Mouse (Mus musculus) neural tube, embryonic 13.5 days (tissue): ENCODE measurements around the gene Pex7. TPM values are rescaled to one million over a fixed set of nuclear protein-coding genes. Genes with fewer than 3 reads are reported as not detected.
A peak's percentile ranks its signal among the peaks of the same experiment; 100 is the strongest.

ENCODE experiments used
- ATAC-seq: fragments of 200-750 bp; cut with Nextera tagmentation; 2 replicates; pipeline ENCODE4 v1.8.0; 2017; ENCODE audit warnings: low read depth, mild to moderate bottlenecking, moderate TSS enrichment, moderate library complexity
- H3K27ac ChIP-seq: fragments of 300-500 bp; sonication (generic); replicated peaks from 2 replicates; pipeline ENCODE4 v1.5.1; 2015; ENCODE audit warnings: moderate library complexity, mild to moderate bottlenecking, inconsistent platforms
- H3K27me3 ChIP-seq: fragments of 300-500 bp; sonication (generic); 2 replicates; pipeline ENCODE4 v1.6.1; 2015; ENCODE audit warnings: mild to moderate bottlenecking, inconsistent platforms
- H3K36me3 ChIP-seq: fragments of 300-500 bp; sonication (generic); 2 replicates; pipeline ENCODE4 v1.6.1; 2015; ENCODE audit warnings: mild to moderate bottlenecking, inconsistent platforms
- H3K4me1 ChIP-seq: fragments of 300-500 bp; sonication (generic); replicated peaks from 2 replicates; pipeline ENCODE4 v1.6.1; 2015; ENCODE audit warnings: inconsistent platforms
- H3K4me2 ChIP-seq: fragments of 300-500 bp; sonication (generic); 2 replicates; pipeline ENCODE4 v1.6.1; 2015; ENCODE audit warnings: inconsistent platforms, mild to moderate bottlenecking, moderate library complexity
- H3K4me3 ChIP-seq: fragments of 300-500 bp; sonication (generic); 2 replicates; pipeline ENCODE4 v1.5.1; 2015; ENCODE audit warnings: mild to moderate bottlenecking, inconsistent platforms
- H3K9ac ChIP-seq: fragments of 300-500 bp; sonication (generic); 2 replicates; pipeline ENCODE4 v1.6.1; 2015; ENCODE audit warnings: moderate library complexity, mild to moderate bottlenecking, inconsistent platforms
- H3K9me3 ChIP-seq: fragments of 300-500 bp; sonication (generic); 2 replicates; pipeline ENCODE4 v1.6.1; 2016; ENCODE audit warnings: inconsistent platforms
- WGBS: fragments of 180-500 bp; shearing (Covaris S2); methylation state at CpG from one replicate; pipeline ENCODE4 v1.1.7; 2015; 5-methylcytosine and 5-hydroxymethylcytosine counted together
- polyA plus RNA-seq: library from polyadenylated mRNA; unstranded; fragments of >200 nt; fragmentation: Nextera tagmentation; extraction: Ambion mirVana; gene quantifications from 2 replicates; pipeline ENCODE4 v1.2.1, GENCODE M21; 2015

The Pex7 gene
- polyA plus RNA-seq, 1 experiment from 2014 or later, result 33.4 TPM

DNA sequence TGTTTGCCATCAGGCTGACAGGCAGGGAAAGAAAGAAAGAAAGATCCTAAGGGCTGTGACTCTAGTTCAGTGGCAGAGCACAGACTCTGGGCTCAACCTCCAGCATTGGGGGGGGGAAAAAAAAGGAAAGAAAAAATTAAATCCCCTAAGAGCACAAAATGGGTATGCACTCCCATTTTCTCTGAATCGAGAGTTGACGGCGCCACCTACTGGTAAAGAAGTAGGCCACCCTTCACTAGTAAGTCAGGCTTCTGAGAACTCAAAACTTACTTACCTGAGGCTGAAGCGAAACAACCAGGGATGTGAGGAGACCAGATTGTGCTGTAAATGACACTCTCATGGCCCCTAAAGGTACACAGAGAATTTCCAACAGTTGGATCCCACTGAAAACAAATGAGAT is 13.5 kb downstream of the Pex7 start:
- no peaks in the 10 kb centered on the region for H3K27me3 ChIP-seq
- no peaks in the 10 kb centered on the region for H3K36me3 ChIP-seq
- no peak overlapping the region for H3K4me2 ChIP-seq
- no peak overlapping the region for H3K27ac ChIP-seq
- no peak for ATAC-seq
- no peak overlapping the region for H3K4me3 ChIP-seq
- 15% methylated on average over 4 of the region's 4 CpGs for WGBS
- H3K9me3 ChIP-seq, result no peaks in the 10 kb centered on the region
- no peaks in the 10 kb centered on the region for H3K4me1 ChIP-seq
- H3K9ac ChIP-seq, result no peak overlapping the region

DNA sequence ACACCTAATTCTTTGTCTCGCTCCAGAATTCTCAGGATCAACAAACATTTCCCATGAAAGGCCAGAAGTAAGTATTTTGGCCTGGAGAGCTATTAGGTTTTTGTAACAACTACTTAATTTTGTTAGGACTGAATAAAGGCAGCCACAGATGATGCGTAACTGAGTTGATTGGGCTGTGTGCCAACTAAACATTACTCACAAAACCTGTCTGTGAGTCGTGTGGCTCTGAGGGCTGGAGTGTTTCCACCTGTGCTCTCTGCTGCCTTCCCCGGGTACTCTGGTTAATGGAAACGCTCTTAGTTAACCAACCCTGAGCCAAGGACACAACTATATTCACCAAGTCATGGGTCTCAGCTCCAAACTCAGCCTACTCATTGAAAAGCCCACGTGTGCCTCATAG is 14.3 kb downstream of the Pex7 start:
- no peaks in the 10 kb centered on the region for H3K4me1 ChIP-seq
- no peaks in the 10 kb centered on the region for H3K9me3 ChIP-seq
- H3K4me3 ChIP-seq, result no peak overlapping the region
- peaks cover 4% of the 10 kb centered on the region; the same call in 1 of the 2 replicates for H3K36me3 ChIP-seq
- no peak overlapping the region for H3K9ac ChIP-seq
- WGBS, result 72% methylated on average over 6 of the region's 6 CpGs
- H3K27me3 ChIP-seq, result no peaks in the 10 kb centered on the region
- ATAC-seq, result no peak
- H3K27ac ChIP-seq, result no peak overlapping the region
- no peak overlapping the region for H3K4me2 ChIP-seq

DNA sequence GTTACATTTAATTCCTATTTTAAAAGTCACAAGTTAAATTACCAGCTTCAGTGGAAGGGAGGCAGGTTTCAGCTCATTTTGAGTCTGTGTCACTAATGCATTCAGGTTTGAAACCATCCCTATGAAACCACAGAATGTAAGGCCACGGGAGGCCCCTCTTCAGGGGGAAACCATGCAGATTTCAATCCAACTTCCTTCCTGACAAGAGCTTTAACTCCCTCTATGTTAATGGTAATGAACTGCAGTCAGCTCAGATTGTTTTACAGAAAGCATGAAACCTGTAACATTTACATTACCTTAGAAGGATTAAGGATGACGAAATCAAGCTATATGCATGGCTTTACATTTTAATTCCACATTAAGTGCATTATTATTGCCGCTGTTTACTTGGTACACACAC is 15.8 kb downstream of the Pex7 start:
- 63% methylated on average over 3 of the region's 3 CpGs for WGBS
- no peak overlapping the region for H3K4me3 ChIP-seq
- H3K9ac ChIP-seq, result no peak overlapping the region
- H3K4me1 ChIP-seq, result no peaks in the 10 kb centered on the region
- H3K4me2 ChIP-seq, result no peak overlapping the region
- no peaks in the 10 kb centered on the region for H3K9me3 ChIP-seq
- ATAC-seq, result no peak
- H3K27ac ChIP-seq, result no peak overlapping the region
- H3K27me3 ChIP-seq, result no peaks in the 10 kb centered on the region
- peaks cover 4% of the 10 kb centered on the region; the same call in 1 of the 2 replicates for H3K36me3 ChIP-seq

DNA sequence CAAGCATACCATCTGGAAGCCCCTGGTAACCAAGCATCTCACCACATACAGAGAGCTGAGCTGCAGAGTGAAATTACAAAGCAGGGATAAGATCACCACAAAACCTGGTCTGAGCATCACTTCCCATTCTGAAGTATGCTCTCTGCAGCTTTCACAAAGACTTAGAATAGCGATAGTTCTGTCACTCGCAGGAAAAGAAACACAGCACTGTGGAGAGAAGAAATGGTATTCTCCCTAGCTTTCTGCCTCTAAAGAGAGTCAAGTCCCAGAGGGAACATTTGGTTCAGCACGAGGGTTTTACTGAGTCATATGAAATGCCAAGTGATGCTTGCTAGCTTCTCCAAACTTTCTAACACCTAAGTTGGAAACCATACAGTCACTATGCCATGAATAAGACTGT is 17.6 kb downstream of the Pex7 start:
- no peaks in the 10 kb centered on the region for H3K9me3 ChIP-seq
- ATAC-seq, result no peak
- no peak overlapping the region for H3K9ac ChIP-seq
- H3K4me2 ChIP-seq, result no peak overlapping the region
- no peaks in the 10 kb centered on the region for H3K27me3 ChIP-seq
- H3K4me3 ChIP-seq, result no peak overlapping the region
- no peaks in the 10 kb centered on the region for H3K4me1 ChIP-seq
- WGBS, result 81% methylated on average over 3 of the region's 3 CpGs
- H3K27ac ChIP-seq, result no peak overlapping the region
- peaks cover 4% of the 10 kb centered on the region; the same call in 1 of the 2 replicates for H3K36me3 ChIP-seq

DNA sequence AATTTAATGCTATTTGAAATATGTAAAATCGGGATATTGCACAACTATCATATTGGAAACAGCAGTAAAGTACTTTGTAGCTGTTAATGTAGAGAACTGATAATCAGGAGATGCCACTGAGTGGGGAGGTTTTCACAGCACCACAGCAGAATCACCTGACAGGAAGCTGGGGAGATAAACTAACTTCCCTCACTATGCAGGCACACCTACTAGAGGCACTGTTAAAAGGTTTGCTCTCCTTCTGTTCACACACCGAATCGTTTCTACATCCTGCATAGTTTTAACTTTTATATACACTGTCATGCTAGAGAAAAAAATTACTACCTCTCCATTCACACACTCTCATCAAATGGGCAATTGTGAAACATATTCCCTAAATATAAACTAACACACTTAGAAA is 21.2 kb downstream of the Pex7 start:
- WGBS, result 94% methylated on average over 3 of the region's 3 CpGs

DNA sequence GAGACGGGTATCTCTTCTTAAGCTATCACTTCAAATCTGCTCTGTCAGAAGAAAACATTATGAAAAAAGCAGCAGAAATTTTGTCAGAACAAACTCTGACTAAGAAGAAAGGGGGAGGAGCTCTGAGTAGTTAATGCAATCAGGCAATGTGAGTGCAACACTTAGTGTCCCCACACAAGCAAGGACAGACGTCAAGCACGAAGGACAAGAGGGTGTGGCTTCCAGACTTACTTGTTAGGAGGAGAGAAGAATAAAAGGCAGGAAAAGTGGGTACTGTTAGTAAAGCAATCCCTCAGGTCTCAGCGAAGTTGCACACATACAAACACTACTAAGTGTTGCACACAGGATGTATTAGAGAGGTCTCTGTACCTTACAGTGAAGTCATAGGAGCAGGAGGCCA is 23.1 kb downstream of the Pex7 start:
- no peak for ATAC-seq
- H3K27ac ChIP-seq, result no peak overlapping the region
- no peak overlapping the region for H3K9ac ChIP-seq
- H3K9me3 ChIP-seq, result no peaks in the 10 kb centered on the region
- no peaks in the 10 kb centered on the region for H3K4me1 ChIP-seq
- H3K27me3 ChIP-seq, result no peaks in the 10 kb centered on the region
- WGBS, result 77% methylated on average over 4 of the region's 4 CpGs
- peaks cover 4% of the 10 kb centered on the region; the same call in 1 of the 2 replicates for H3K36me3 ChIP-seq
- H3K4me3 ChIP-seq, result no peak overlapping the region
- H3K4me2 ChIP-seq, result no peak overlapping the region

More for the DNA sequence above, 21.2 kb downstream of the Pex7 start:
- Histone ChIP-seq H3K9ac (no peak overlapping the region), H3K4me2 (no peak overlapping the region), H3K36me3 (peaks cover 4% of the 10 kb centered on the region; the same call in 1 of the 2 replicates), H3K4me1 (no peaks in the 10 kb centered on the region), H3K4me3 (no peak overlapping the region), H3K27me3 (no peaks in the 10 kb centered on the region), H3K9me3 (no peaks in the 10 kb centered on the region), H3K27ac (no peak overlapping the region)
- ATAC-seq, result no peak

DNA sequence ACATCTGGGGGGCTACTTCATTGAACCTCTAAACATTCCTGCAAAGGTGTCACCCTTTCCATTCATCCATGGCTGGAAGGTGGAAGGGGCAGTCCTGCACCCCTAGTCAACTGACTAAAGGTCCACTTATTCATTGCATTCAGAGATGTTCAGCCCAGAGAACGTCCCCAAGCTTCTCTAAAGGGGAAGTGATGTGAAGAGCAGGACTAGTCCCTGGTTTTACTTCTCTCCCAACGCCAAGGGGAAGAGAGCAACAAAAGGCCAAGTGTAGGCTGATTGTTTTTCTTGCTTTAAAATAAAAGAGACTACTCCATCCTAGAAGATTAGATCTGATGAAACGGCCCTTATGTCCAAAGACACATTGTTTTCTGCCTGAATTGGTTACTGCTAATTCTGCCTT is 27.1 kb downstream of the Pex7 start:
- Histone ChIP-seq H3K9ac (no peak overlapping the region), H3K27ac (no peak overlapping the region), H3K36me3 (no peaks in the 10 kb centered on the region), H3K27me3 (no peaks in the 10 kb centered on the region), H3K4me3 (no peak overlapping the region), H3K9me3 (no peaks in the 10 kb centered on the region), H3K4me1 (no peaks in the 10 kb centered on the region), H3K4me2 (no peak overlapping the region)
- no peak for ATAC-seq
- WGBS, result 68% methylated on average over 3 of the region's 3 CpGs

DNA sequence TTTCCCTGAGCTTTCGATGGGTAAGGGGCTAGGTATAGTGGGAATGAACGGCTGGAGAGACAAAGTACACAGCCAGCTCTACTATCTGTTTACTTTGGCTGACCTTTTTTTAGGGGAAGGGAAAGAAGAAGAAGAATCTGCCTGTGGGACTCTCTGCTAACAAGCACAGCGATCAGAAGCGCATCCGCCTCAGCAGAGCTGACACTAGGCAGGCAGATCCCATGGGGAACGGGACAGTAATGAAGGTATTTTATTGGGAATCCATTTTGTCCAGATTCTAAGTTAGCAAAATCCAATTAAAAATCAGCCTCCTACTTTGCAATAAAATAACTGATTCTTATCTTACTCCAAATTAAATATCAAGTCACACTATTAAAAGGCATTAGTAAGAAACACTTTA is 28.3 kb downstream of the Pex7 start:
- Histone ChIP-seq H3K9ac (no peak overlapping the region), H3K27ac (no peak overlapping the region), H3K4me3 (no peak overlapping the region), H3K27me3 (no peaks in the 10 kb centered on the region), H3K4me2 (no peak overlapping the region), H3K9me3 (no peaks in the 10 kb centered on the region), H3K4me1 (no peaks in the 10 kb centered on the region), H3K36me3 (no peaks in the 10 kb centered on the region)
- no peak for ATAC-seq
- WGBS, result 67% methylated on average over 6 of the region's 6 CpGs

DNA sequence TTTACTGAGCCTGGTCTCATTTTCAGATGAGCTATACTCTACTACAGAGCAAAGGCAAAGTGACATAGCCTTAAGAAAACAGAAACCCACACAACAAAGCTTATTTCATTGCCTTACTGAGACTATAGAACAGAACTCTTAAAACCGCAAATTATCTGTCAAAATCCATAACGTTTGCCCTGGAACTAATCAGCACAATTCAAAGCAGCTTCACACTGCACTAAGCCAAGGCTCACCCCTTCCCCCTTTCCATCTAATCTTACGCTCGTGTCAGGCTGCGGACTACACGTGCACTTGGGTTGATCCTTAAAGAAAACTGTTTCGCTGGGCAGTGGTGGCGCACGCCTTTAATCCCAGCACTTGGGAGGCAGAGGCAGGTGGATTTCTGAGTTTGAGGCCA is 29.8 kb downstream of the Pex7 start:
- WGBS, result 85% methylated on average over 9 of the region's 9 CpGs
- no peak overlapping the region for H3K9ac ChIP-seq
- no peak for ATAC-seq
- H3K4me3 ChIP-seq, result no peak overlapping the region
- H3K4me2 ChIP-seq, result no peak overlapping the region
- H3K36me3 ChIP-seq, result no peaks in the 10 kb centered on the region
- H3K4me1 ChIP-seq, result no peaks in the 10 kb centered on the region
- H3K9me3 ChIP-seq, result no peaks in the 10 kb centered on the region
- H3K27me3 ChIP-seq, result no peaks in the 10 kb centered on the region
- H3K27ac ChIP-seq, result no peak overlapping the region

DNA sequence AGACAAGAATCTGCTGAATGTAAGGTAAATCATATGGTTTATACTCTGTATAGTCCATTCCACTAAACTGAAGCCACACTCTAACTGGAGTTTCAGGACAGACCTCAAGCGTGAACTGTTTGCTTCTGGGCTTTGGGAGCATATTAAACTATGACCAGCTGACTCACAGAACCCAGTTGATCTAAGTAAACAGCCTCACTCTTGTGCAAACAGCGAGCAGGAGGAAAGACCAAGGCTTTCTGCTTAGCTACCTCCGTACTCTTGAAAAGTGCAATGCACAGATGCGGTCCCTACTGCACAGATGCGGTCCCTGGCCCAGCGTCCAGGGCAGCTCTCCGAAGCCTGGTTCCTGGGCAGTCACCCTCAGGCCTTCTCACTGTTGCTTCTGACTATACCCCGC is 30.2 kb downstream of the Pex7 start:
- no peaks in the 10 kb centered on the region for H3K9me3 ChIP-seq
- WGBS, result 88% methylated on average over 8 of the region's 8 CpGs
- no peak overlapping the region for H3K4me2 ChIP-seq
- no peak overlapping the region for H3K9ac ChIP-seq
- H3K4me3 ChIP-seq, result no peak overlapping the region
- no peaks in the 10 kb centered on the region for H3K4me1 ChIP-seq
- ATAC-seq, result no peak
- H3K36me3 ChIP-seq, result no peaks in the 10 kb centered on the region
- no peaks in the 10 kb centered on the region for H3K27me3 ChIP-seq
- H3K27ac ChIP-seq, result no peak overlapping the region

DNA sequence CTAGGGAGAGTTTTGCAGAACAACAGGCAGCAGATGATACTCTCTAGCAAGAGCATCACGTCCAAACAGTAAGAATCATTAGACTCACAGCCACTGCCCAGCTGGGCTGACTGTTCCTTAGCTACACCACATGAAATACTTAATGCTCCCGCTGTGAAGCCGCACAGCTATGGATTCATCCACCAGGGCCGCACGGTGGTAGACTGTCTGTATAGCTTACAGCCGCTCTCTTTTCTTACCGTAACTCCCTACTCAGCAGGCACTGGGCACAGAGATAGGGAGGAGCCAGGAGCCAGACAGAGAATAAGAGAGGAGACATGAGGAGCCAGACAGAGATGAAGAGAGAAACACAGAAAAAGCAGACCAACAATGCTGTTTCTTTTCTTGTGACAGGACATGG is 30.8 kb downstream of the Pex7 start:
- Histone ChIP-seq H3K4me3 (no peak overlapping the region), H3K4me1 (no peaks in the 10 kb centered on the region), H3K9me3 (no peaks in the 10 kb centered on the region), H3K27me3 (no peaks in the 10 kb centered on the region), H3K27ac (no peak overlapping the region), H3K9ac (no peak overlapping the region), H3K36me3 (no peaks in the 10 kb centered on the region), H3K4me2 (no peak overlapping the region)
- WGBS, result 44% methylated on average over 7 of the region's 7 CpGs
- ATAC-seq, result peak; percentile 40; the same call in 1 of the 2 replicates

DNA sequence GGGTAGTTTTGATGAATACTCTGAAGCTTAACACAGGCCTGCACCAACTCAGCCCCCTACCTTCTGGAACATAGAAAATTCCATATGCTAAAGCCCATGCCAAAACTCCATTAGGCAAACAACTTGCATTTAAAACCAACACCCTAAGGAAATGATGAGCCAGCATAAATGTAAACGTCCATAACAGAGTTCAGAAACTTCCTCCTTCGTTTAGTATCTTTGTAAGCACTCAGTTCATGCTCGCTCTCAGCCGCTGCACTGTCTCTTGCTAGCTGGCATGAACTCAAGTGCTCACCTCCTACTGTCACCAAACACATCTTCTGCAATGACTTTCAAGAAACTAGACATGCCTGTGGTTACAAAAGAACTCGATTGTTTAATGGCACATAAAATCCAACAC is 32.1 kb downstream of the Pex7 start:
- Histone ChIP-seq H3K9ac (no peak overlapping the region), H3K4me1 (no peaks in the 10 kb centered on the region), H3K36me3 (no peaks in the 10 kb centered on the region), H3K27me3 (no peaks in the 10 kb centered on the region), H3K4me2 (no peak overlapping the region), H3K27ac (no peak overlapping the region), H3K4me3 (no peak overlapping the region), H3K9me3 (no peaks in the 10 kb centered on the region)
- 83% methylated on average over 5 of the region's 5 CpGs for WGBS
- no peak for ATAC-seq

DNA sequence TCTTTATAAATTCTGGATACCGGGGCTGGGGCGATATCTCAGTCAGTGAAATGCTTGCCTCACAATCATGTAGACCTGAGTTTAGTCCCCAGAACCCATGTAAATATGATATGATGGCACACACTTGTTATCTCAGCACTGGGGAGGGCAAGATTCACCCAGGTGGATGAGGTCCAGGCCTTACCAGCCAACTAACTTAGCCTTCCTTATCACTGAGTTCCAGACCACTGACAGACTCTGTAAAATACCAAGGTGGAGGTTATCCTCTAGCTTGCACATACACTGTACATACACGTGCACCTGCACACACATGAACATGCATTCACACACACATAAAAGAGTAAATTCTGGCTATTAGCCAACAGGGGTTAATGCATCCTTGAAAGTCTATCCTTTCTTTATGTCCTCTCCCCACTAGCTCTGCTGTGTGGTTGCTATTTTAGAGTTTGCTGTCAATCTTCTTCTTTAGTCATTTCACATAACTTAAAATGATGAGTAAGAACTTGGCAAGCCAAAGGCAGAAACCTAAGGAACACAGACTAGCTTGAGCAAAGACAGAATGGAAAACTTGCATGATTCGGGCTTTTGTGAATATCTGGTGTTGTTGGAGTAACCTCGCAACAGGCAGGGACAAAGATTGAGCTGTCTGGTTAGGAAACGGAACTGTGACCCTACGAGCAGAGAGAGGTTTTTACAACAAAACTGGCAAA is 51.7 kb downstream of the Pex7 start:
- no peak overlapping the region for H3K9ac ChIP-seq
- no peaks in the 10 kb centered on the region for H3K9me3 ChIP-seq
- 93% methylated on average over 7 of the region's 7 CpGs for WGBS
- H3K4me1 ChIP-seq, result peaks cover 14% of the 10 kb centered on the region
- peaks cover 39% of the 10 kb centered on the region for H3K27me3 ChIP-seq
- H3K4me3 ChIP-seq, result no peak overlapping the region
- no peak overlapping the region for H3K4me2 ChIP-seq
- H3K27ac ChIP-seq, result no peak overlapping the region
- no peak for ATAC-seq
- H3K36me3 ChIP-seq, result no peaks in the 10 kb centered on the region
